Mouse (Mus musculus): ENCODE results near the gene Acsm2. TPM values are rescaled to one million over a fixed set of nuclear protein-coding genes. Genes with fewer than 3 reads are reported as not detected.

The Acsm2 gene
- polyA plus RNA-seq (2017; shearing (Covaris generic)) = not detected

DNA sequence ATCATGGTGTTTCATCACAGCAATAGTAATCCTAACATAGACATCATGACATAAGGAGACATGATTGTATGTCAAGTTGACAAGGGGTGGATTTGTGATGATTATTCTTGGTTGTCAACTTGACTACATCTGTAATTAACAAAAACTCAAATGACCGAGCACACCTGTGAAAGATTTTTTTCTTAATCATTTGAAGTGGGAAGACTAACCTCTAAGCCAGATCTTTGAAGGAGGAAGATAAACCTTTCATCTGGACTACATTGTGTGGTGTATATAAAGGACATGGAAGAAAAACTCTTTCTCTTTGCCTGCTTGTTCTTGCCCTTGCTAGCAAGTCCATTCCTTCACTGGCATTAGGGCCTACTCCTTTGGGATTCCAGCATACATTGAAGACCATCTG, at the start of gene Acsm2:
TSS of gene Acsm2 (plus strand) at position 301 of the 400 bp plus-strand sequence.

DNA sequence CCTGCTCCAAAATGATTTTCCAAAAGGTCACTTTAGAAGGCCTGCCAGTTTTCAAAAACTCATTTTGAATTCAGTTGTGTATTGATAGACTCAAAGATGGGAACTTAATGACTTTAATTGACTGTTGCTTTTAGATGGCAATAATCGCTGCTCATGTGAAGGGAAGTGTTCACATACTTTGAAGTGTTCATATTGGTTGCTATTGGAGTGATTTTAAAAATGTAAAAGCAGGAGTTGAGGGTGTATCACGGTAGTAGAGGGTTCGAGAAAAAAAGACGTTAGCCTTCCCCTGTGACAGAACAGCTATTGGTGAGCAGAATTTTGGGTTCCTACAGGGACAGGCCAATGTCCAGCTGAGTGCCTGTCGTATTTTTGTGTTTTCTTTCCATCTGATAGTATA, 35.0 kb upstream of the Acsm2 start, which contains the start of gene Acsm5:
TSS of gene Acsm5 (plus strand) at position 301 of the 400 bp plus-strand sequence.

DNA sequence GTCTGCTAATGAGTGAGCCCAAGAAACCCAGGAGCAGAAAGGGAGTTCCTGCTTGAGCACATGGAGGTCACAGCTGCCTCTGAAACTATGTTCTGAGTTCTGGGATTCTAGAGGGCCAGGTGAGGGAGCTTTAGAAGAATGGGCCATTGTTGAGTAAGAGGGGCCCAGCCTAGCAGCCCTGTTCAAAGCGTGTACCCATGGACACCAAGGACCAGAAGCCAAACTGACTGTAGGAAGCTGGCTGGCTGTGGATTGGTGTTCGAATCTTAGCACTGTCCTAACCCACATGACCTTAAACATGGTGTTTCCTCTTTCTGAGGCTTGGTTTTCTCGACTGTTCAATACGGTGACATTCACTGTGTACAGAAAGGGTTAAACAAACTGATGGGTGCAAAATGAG, 30.8 kb upstream of the Acsm2 start, which contains the start of gene Pdilt:
TSS of gene Pdilt (minus strand) at position 101 of the 400 bp plus-strand sequence.

DNA sequence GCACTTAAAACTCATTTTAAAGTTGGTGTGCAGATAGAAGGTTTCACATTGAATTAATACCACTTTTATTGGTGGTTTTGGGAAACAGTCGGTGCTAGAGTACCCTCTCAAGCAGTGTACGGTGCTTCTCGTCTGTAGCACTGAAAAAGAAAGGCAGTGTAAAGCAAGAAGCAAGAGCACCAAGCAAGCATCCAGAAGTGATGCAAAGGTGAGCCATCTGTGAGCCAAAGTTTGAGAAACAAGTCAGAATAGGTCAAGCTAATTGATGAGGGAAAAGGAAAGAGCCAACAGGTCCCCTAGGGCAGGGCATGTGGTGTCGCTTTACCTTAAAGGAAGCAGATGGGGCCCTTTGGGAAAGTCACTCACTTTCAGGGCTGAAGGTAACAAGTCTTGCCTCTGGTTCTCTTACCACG, 52.5 kb downstream of the Acsm2 start, which contains the start of gene Acsm1:
TSS of gene Acsm1 (plus strand) at position 363 of the 413 bp plus-strand sequence.

Other genes starting within 250 kb of the Acsm2 start
- gene Gp2, start 95.1 kb upstream of the Acsm2 start, polyA plus RNA-seq (2017; shearing (Covaris generic)) = not detected
- not detected for gene Umod, start 75.1 kb upstream of the Acsm2 start, polyA plus RNA-seq (2017; shearing (Covaris generic))
- not detected for gene Acsm5, start 34.9 kb upstream of the Acsm2 start, polyA plus RNA-seq (2017; shearing (Covaris generic))
- gene Pdilt, start 30.9 kb upstream of the Acsm2 start, polyA plus RNA-seq (2017; shearing (Covaris generic)) = not detected
- not detected for gene Acsm1, start 52.7 kb downstream of the Acsm2 start, polyA plus RNA-seq (2017; shearing (Covaris generic))
- gene Acsm4, start 135.7 kb downstream of the Acsm2 start, polyA plus RNA-seq (2017; shearing (Covaris generic)) = not detected
- gene Thumpd1, start 166.5 kb downstream of the Acsm2 start, polyA plus RNA-seq (2017; shearing (Covaris generic)) = 90.4 TPM
- gene Acsm3, start 206.6 kb downstream of the Acsm2 start, polyA plus RNA-seq (2017; shearing (Covaris generic)) = not detected
- 60.9 TPM for gene Rexo5, start 239.7 kb downstream of the Acsm2 start, polyA plus RNA-seq (2017; shearing (Covaris generic))
- gene Eri2, start 239.7 kb downstream of the Acsm2 start, polyA plus RNA-seq (2017; shearing (Covaris generic)) = 14.1 TPM